Mouse (Mus musculus) spleen, adult 2 months (tissue): ENCODE measurements around the gene Bcl3. TPM values are rescaled to one million over a fixed set of nuclear protein-coding genes. Genes with fewer than 3 reads are reported as not detected.

Source experiments
- DNase-seq, 2 experiments: peaks; one replicate each; pipeline versions ENCODE4 v3.0.0 to v3.0.0-alpha.2; 2012 to 2021; ENCODE audit warnings: low spot score in 2 of 2, low read depth in 1 of 2
- H3K27ac ChIP-seq: fragments of 200-500 bp; 2 replicates; pipeline ENCODE4 v1.5.1; 2012; ENCODE audit warnings: low read length, inconsistent platforms; ENCODE audit not compliant: insufficient read depth
- H3K27me3 ChIP-seq: fragments of 200-500 bp; 2 replicates; pipeline ENCODE4 v1.6.1; 2012; ENCODE audit warnings: mild to moderate bottlenecking, moderate library complexity, low read length, inconsistent platforms; ENCODE audit not compliant: control insufficient read depth, insufficient read depth
- H3K36me3 ChIP-seq: fragments of 200-500 bp; 2 replicates; pipeline ENCODE4 v1.6.1; 2012; ENCODE audit warnings: mild to moderate bottlenecking, low read length, inconsistent platforms; ENCODE audit not compliant: control insufficient read depth, insufficient read depth
- H3K4me1 ChIP-seq: fragments of 200-500 bp; 2 replicates; pipeline ENCODE4 v1.6.1; 2011; ENCODE audit warnings: inconsistent platforms; ENCODE audit not compliant: control insufficient read depth, insufficient read depth, insufficient read length
- H3K4me3 ChIP-seq: fragments of 200-500 bp; 2 replicates; pipeline ENCODE4 v1.5.1; 2011; ENCODE audit warnings: mild to moderate bottlenecking, inconsistent platforms; ENCODE audit not compliant: insufficient read depth, insufficient read length; ENCODE audit errors: extremely low read depth
- CTCF ChIP-seq: fragments of 200-500 bp; IDR thresholded peaks from 2 replicates; pipeline ENCODE4 v1.5.1; 2011; ENCODE audit warnings: mild to moderate bottlenecking, inconsistent platforms; ENCODE audit not compliant: insufficient read depth, insufficient read length, insufficient replicate concordance; ENCODE audit errors: extremely low read depth
- POLR2A ChIP-seq: fragments of 200-500 bp; IDR thresholded peaks from 2 replicates; pipeline ENCODE4 v1.6.1; 2011; ENCODE audit warnings: low read depth, low read length, inconsistent platforms
- WGBS: fragments of 180-500 bp; shearing (Covaris S2); methylation state at CpG from one replicate; pipeline ENCODE4 v1.1.7; 2018; 5-methylcytosine and 5-hydroxymethylcytosine counted together
- polyA plus RNA-seq: library from polyadenylated mRNA; depleted of rRNA; stranded (reverse); fragments of >200 nt; gene quantifications from 2 replicates; pipeline ENCODE4 v1.2.3, GENCODE M21; 2012

Bcl3 gene
- polyA plus RNA-seq, 1 experiment = 102 TPM

DNA sequence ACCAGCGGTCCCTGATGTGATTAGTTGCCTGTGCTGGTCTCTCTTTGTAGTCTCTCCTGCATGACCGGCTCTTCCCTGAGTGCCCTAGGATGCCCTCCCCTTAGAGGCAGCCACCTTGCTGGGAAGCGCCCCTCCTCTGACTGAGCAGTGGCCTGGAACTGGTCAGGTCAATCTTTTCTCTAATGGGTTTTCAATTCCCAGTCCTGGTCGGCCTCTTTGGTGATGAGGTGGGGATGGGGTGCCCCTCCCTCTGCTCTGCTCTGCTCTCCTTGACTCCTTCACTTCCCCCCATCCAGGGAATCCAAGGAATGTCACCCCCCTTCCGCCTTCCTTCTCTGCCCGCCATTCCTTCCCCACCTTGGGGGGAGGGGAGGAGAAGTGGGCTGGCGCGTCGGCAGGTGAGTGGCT is 51.6 kb downstream of the Bcl3 start, which contains the start of gene Bcam:
TSS of gene Bcam (minus strand) at position 33 of the 408 bp plus-strand sequence.
- DNase-seq = no peak
- Histone ChIP-seq H3K36me3 (no peaks in the 10 kb centered on the region), H3K27me3 (peaks cover 15% of the 10 kb centered on the region), H3K4me3 (peak within 1 kb of the TSS; percentile 42; the same call in 1 of the 2 replicates), H3K27ac (no peak within 1 kb of the TSS), H3K4me1 (peaks cover 8% of the 10 kb centered on the region)
- 62% methylated on average over 9 of the region's 9 CpGs for WGBS
- TF ChIP-seq CTCF (no peak), POLR2A (no peak)

DNA sequence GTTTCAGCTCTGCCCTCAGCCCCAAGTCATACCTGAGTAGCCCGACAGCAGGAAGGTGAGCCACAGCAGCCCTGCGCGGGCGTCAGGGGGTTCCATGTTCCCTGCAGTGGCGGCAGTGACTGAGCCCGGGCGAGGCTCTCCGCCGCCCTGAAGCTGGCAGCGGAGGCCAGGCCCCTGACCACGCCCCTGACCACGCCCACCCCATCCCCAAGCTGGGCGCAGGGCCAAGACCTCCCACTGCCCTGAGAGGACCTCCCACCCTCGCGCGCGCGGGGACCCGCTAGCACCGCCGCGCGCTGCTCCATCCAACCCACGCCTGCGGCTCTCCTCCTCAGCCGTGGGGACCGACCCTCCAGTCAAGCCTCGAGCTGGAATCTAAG is 52.2 kb downstream of the Bcl3 start:
- no peak overlapping the region for H3K27ac ChIP-seq
- peak overlapping the region; percentile 42; the same call in 1 of the 2 replicates for H3K4me3 ChIP-seq
- WGBS = 2% methylated on average over 28 of the region's 28 CpGs
- no peaks in the 10 kb centered on the region for H3K36me3 ChIP-seq
- H3K4me1 ChIP-seq = peaks cover 8% of the 10 kb centered on the region
- TF ChIP-seq CTCF = no peak
- peaks cover 15% of the 10 kb centered on the region for H3K27me3 ChIP-seq
- DNase-seq = peak in 1 of 2 experiments; percentile 41

DNA sequence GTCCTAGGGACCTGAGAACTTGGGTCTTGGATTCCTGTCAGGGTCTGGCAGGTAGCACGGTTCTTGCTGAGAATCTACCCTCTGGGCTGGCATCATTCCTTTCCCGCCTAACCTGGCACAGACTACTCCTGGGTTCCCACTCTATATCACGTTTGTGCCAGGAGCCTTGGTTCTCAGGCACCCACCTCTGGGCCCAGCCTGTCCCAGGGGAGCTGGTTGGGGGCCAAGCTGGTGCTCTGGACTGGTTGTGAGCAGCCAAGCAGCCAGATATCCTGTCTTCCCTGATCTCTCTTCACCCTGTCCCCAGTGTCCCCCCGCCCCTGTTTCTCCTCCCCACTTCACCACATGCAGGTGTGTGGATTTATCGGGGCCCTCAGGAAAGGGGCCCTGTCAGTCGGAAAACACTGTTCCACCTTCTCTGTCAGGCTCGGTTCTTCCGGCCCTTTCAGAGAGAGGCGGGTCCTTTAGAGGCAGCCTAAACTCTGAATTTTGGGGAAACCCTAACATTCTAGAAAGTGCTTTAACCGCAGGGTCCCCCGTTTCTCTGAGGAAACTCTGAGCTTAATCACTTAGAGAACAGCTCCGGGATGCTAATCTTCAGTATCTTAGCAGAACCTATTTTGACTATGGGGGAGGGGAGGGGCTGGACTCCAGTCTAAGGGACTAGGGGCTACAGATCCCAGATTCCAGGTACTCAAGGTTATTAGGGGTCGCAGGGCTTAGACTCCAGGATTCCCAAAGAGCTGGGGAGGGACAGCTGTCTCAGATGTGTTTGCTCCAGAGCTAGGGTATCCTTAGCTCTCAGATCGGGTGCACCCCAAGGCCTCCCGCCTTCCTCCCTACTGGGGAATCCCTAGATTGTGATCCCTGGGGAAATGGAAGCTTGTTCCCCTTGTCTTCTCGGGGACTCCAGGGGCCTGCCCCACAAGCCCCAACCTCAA is 52.9 kb downstream of the Bcl3 start:
- DNase-seq = no peak
- Histone ChIP-seq H3K27ac (no peak overlapping the region), H3K27me3 (peaks cover 15% of the 10 kb centered on the region), H3K4me3 (peak overlapping the region; percentile 42; the same call in 1 of the 2 replicates), H3K36me3 (no peaks in the 10 kb centered on the region), H3K4me1 (peaks cover 8% of the 10 kb centered on the region)
- TF ChIP-seq CTCF (no peak), POLR2A (no peak)
- 12% methylated on average over 16 of the region's 16 CpGs for WGBS

DNA sequence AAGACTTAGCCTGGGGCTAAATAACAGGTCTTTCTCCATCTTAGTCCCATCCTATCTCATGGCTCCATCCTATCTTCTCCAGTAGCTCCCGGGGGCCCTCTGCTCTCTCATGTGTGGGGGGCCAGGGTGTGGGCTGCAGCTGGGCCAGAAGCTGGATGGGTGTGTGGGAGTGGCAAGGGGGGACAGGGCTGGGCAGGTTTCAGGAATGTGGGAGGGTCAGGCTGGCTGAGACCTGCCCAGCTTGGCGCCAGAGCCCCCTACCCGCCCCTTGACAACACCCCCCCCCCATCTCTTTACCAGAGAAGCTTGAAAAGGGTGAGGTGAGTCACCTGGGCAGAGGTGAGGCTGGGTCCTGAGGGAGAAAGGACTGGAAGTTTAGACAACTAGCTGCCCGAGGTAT is 53.6 kb downstream of the Bcl3 start:
- Histone ChIP-seq H3K4me3 (no peak overlapping the region), H3K27ac (no peak overlapping the region), H3K4me1 (peaks cover 8% of the 10 kb centered on the region), H3K27me3 (peaks cover 15% of the 10 kb centered on the region), H3K36me3 (no peaks in the 10 kb centered on the region)
- DNase-seq = no peak
- TF ChIP-seq POLR2A = no peak
- TF ChIP-seq CTCF = no peak
- WGBS = 69% methylated on average over 4 of the region's 4 CpGs

DNA sequence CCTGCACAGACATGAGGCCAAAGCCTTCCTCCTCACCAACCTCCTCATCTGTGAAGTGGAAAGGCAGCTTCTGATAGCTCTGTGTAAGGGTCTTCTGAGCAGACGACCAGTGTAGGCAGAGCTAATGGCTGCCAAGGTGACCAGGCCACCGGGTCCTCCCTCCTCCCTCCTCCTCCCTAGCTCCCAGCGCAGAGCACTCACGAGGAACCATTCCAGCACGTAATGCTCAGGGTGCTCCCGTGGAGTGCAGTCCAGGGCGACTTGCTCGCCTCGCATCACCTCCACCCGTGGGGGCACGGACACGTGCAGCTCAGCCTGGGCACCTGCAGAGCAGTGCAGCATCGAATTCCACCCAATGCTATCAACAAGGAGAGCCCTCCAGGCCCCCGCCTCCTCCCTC is 54.3 kb downstream of the Bcl3 start:
- no peaks in the 10 kb centered on the region for H3K36me3 ChIP-seq
- TF ChIP-seq POLR2A (no peak), CTCF (no peak)
- peaks cover 15% of the 10 kb centered on the region for H3K27me3 ChIP-seq
- no peak for DNase-seq
- no peak overlapping the region for H3K4me3 ChIP-seq
- no peak overlapping the region for H3K27ac ChIP-seq
- WGBS = 89% methylated on average over 14 of the region's 14 CpGs
- H3K4me1 ChIP-seq = peaks cover 8% of the 10 kb centered on the region

DNA sequence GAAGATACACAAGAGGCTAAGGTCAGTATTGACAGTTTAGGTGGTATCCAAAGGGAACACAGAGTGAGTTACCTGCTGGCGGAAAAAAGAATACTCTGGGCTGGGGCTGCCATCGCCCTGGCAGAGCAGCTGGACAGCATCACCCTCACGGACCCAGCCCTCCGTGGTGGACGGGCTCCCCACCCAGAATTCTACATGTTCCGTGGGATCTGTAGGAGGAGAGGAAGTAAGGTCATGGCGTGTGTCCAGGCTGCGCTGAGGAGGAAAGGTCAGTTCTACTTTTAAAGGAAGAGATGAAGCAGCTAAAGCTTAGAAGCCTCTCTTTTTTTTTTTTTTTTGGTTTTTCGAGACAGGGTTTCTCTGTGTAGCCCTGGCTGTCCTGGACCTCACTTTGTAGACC is 58.0 kb downstream of the Bcl3 start:
- DNase-seq = no peak
- H3K4me1 ChIP-seq = no peaks in the 10 kb centered on the region; the same call in 1 of the 2 replicates
- H3K4me3 ChIP-seq = no peak overlapping the region
- 0 out of 2 replicates have a peak, but pooled peaks cover 5% of the 10 kb centered on the region for H3K27me3 ChIP-seq
- TF ChIP-seq CTCF = no peak
- H3K27ac ChIP-seq = no peak overlapping the region
- 85% methylated on average over 9 of the region's 9 CpGs for WGBS
- no peaks in the 10 kb centered on the region for H3K36me3 ChIP-seq
